Mouse (Mus musculus) midbrain, postnatal 0 days (tissue): ENCODE measurements around the gene Hbq1b. TPM values are rescaled to one million over a fixed set of nuclear protein-coding genes. Genes with fewer than 3 reads are reported as not detected.

Experiments
- ATAC-seq: fragments of 200-750 bp; cut with Nextera tagmentation; 2 replicates; pipeline ENCODE4 v1.8.0; 2017; ENCODE audit warnings: moderate number of reproducible peaks, mild to moderate bottlenecking, moderate TSS enrichment, moderate library complexity; ENCODE audit not compliant: low FRiP score
- DNase-seq: peaks from one replicate; pipeline ENCODE4 v3.0.0-alpha.2; 2015; ENCODE audit warnings: low spot score
- H3K27ac ChIP-seq: fragments of 300-500 bp; sonication (generic); 2 replicates; pipeline ENCODE4 v1.5.1; 2014; ENCODE audit warnings: low read depth, mild to moderate bottlenecking, low read length, mixed read lengths
- H3K27me3 ChIP-seq: fragments of 300-500 bp; sonication (generic); 2 replicates; pipeline ENCODE4 v1.6.1; 2014; ENCODE audit warnings: low read length, control low read depth, mixed read lengths; ENCODE audit not compliant: insufficient read depth
- H3K36me3 ChIP-seq: fragments of 300-500 bp; sonication (generic); 2 replicates; pipeline ENCODE4 v1.6.1; 2014; ENCODE audit warnings: low read length, control low read depth, mixed read lengths; ENCODE audit not compliant: insufficient read depth
- H3K4me1 ChIP-seq: fragments of 300-500 bp; sonication (generic); 2 replicates; pipeline ENCODE4 v1.6.1; 2014; ENCODE audit warnings: mild to moderate bottlenecking, control low read depth, antibody characterized with exemption, low read length, mixed read lengths; ENCODE audit not compliant: insufficient read depth
- H3K4me2 ChIP-seq: fragments of 300-500 bp; sonication (generic); 2 replicates; pipeline ENCODE4 v1.6.1; 2014; ENCODE audit warnings: low read depth, mild to moderate bottlenecking, low read length, mixed read lengths; ENCODE audit not compliant: poor library complexity, severe bottlenecking
- H3K4me3 ChIP-seq: fragments of 300-500 bp; sonication (generic); 2 replicates; pipeline ENCODE4 v1.5.1; 2014; ENCODE audit warnings: low read depth, mild to moderate bottlenecking, low read length, moderate library complexity
- H3K9ac ChIP-seq: fragments of 300-500 bp; sonication (generic); replicated peaks from 2 replicates; pipeline ENCODE4 v1.6.1; 2014; ENCODE audit warnings: mild to moderate bottlenecking, low read length, moderate library complexity, mixed read lengths; ENCODE audit not compliant: poor library complexity, severe bottlenecking
- H3K9me3 ChIP-seq: fragments of 300-500 bp; sonication (generic); 2 replicates; pipeline ENCODE4 v1.6.1; 2016; ENCODE audit warnings: low read length, control low read depth
- CTCF ChIP-seq: IDR thresholded peaks from 2 replicates; pipeline ENCODE4 v1.5.1; 2016; ENCODE audit warnings: antibody characterized with exemption, mild to moderate bottlenecking
- WGBS: fragments of 180-500 bp; shearing (Covaris S2); extraction: QIAGEN DNeasy Blood & Tissue Kit; methylation state at CpG from one replicate; pipeline ENCODE4 v1.1.7; 2014; 5-methylcytosine and 5-hydroxymethylcytosine counted together
- polyA plus RNA-seq: library from polyadenylated mRNA; unstranded; fragments of >200 nt; fragmentation: Nextera tagmentation; extraction: Ambion mirVana; gene quantifications from 2 replicates; pipeline ENCODE4 v1.2.1, GENCODE M21; 2015
- total RNA-seq: library from RNA; depleted of rRNA; stranded (reverse); fragments of >200 nt; gene quantifications from 2 replicates; pipeline ENCODE4 v1.2.3, GENCODE M21; 2014

Gene Hbq1b
- total and polyA plus RNA-seq, 2 experiments from 2014 or later = 1.9 to 5.9 TPM

DNA sequence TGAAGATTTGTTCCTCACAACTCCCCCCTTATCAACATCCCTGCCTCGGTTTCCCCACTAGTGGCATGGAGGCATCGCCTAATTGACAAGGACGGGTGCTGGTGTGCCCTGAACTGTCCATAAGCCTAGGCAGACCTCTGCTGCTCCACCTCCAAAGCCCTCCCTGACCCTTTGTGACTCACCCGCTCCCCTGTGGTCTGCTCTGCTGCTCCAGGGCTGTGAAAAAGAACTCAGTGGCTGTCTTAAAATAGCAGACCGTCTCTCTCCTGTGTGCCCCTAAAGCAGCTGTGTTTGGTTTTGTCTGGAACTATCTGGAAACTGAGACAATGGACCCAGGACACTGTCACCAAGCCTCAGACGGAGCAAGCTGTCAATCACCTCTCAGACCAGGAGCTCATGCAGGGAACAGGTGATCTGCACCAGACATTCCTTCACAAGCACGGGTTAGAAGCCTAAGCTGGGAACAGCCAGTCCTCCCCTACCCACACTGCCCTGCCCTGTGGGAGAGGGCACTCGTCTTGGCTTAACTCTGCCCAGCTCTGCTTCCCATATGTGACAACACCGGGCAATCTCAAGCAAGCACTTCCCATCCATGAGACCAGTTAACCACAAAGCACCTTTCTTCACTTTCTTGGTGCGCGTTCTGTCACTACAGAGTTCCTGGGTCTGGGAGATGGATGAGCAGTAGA, 33.9 kb downstream of the Hbq1b start:
- Histone ChIP-seq H3K36me3 (no peaks in the 10 kb centered on the region), H3K9me3 (no peaks in the 10 kb centered on the region), H3K4me3 (no peak overlapping the region), H3K9ac (no peak overlapping the region), H3K4me1 (no peaks in the 10 kb centered on the region), H3K27me3 (no peaks in the 10 kb centered on the region), H3K27ac (no peak overlapping the region), H3K4me2 (no peak overlapping the region)
- no peak for TF ChIP-seq CTCF
- DNase-seq = no peak
- ATAC-seq = no peak
- 60% methylated on average over 11 of the region's 11 CpGs for WGBS

DNA sequence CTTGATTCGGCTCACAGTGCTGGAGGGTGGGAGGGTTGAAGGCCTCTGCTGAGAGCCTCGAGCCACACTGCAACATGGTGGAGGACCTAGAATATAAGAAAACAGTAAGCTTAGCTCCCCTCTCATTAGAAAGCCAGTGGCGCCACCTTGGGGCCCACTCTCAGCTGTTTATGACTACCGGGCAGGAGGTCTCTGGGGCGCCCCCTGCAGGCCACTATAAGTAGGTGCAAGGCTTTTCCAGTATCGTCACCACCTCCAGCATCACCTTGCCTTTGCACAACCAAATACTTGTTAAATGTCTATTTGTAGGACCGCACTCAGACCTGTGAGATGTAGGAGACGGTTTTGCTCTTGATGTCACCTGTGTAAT, 34.4 kb downstream of the Hbq1b start:
- no peaks in the 10 kb centered on the region for H3K4me1 ChIP-seq
- H3K36me3 ChIP-seq = no peaks in the 10 kb centered on the region
- no peak overlapping the region for H3K9ac ChIP-seq
- H3K27me3 ChIP-seq = no peaks in the 10 kb centered on the region
- no peak overlapping the region for H3K27ac ChIP-seq
- no peak for ATAC-seq
- no peak overlapping the region for H3K4me2 ChIP-seq
- DNase-seq = peak; percentile 75
- no peak overlapping the region for H3K4me3 ChIP-seq
- 43% methylated on average over 8 of the region's 8 CpGs for WGBS
- H3K9me3 ChIP-seq = no peaks in the 10 kb centered on the region
- TF ChIP-seq CTCF = peak; percentile 79

DNA sequence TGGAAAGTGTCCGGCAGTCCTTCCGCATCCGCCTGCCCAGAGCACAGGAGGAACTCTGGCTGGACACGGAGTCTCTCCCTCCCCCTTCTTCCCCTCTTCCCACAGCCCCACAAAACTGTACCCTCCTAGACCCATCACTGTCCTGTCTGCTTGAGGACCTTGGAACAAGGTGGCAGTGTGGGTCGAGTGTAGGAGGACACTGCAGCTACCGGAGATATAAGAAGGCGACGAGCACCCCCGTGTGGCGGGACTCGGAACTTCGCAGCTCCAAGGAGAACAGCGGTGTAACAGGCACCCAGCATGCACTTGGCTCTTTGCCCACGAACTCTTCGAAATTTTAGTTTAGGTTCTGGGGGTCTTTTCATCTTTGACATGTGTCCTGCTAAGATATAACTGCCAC, 37.8 kb downstream of the Hbq1b start:
- ATAC-seq = peak; percentile 84
- TF ChIP-seq CTCF = peak; percentile 91
- DNase-seq = peak; percentile 91
- no peak overlapping the region for H3K27ac ChIP-seq
- 12% methylated on average over 15 of the region's 15 CpGs for WGBS
- H3K27me3 ChIP-seq = no peaks in the 10 kb centered on the region
- no peaks in the 10 kb centered on the region for H3K9me3 ChIP-seq
- H3K4me3 ChIP-seq = no peak overlapping the region
- no peaks in the 10 kb centered on the region for H3K36me3 ChIP-seq
- H3K4me1 ChIP-seq = no peaks in the 10 kb centered on the region
- H3K4me2 ChIP-seq = no peak overlapping the region; the same call in 1 of the 2 replicates
- no peak overlapping the region for H3K9ac ChIP-seq

DNA sequence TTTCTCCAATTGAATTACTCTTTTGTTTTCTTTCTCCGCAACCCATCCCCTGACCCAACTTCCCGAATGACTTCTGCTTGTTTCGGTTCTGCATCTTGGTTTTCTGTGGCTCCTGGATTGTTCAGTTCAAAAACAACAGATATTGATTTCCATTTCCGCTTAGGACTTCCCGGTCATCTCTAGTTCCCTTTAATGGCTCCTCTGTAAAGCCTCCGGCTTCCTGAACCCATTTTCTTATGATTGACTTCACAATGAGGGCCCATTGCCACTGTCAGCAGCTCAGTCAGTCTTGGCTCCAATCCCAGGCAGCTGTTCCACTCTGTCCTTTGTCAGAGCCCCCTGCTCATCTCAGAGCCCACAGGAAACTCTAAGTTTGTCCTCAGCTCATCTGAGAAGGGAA, 44.3 kb downstream of the Hbq1b start:
- ATAC-seq = no peak
- 48% methylated on average over 6 of the region's 6 CpGs for WGBS
- TF ChIP-seq CTCF = no peak
- H3K9me3 ChIP-seq = no peaks in the 10 kb centered on the region
- peak; percentile 57 for DNase-seq
- no peak overlapping the region for H3K4me2 ChIP-seq
- no peak overlapping the region for H3K27ac ChIP-seq
- no peak overlapping the region for H3K9ac ChIP-seq
- no peaks in the 10 kb centered on the region for H3K36me3 ChIP-seq
- no peaks in the 10 kb centered on the region for H3K27me3 ChIP-seq
- no peak overlapping the region for H3K4me3 ChIP-seq
- no peaks in the 10 kb centered on the region for H3K4me1 ChIP-seq

DNA sequence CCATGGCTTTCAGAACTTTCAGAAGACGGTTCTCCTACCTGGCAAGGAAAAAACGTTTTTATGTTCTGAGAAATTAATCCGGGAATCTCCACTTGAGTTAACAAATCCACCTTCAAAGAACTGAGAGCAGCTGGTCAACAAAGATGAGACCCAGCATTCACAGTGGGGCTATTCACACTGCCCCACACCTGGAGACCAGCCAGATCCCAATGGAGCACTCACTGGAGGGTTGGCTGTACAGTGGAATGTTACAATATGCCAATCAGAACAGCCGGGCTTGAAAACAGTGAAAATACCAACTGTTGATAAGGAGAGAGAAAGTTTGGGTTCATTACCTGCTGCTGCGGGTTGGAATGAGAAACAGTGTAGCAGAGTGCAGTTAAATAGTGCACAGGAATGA, 45.1 kb downstream of the Hbq1b start:
- no peaks in the 10 kb centered on the region for H3K9me3 ChIP-seq
- no peaks in the 10 kb centered on the region for H3K36me3 ChIP-seq
- H3K9ac ChIP-seq = no peak overlapping the region
- 60% methylated on average over 5 of the region's 5 CpGs for WGBS
- H3K27me3 ChIP-seq = no peaks in the 10 kb centered on the region
- no peak overlapping the region for H3K4me3 ChIP-seq
- no peaks in the 10 kb centered on the region for H3K4me1 ChIP-seq
- H3K4me2 ChIP-seq = no peak overlapping the region
- ATAC-seq (no peak), DNase-seq (peak; percentile 37)
- TF ChIP-seq CTCF = no peak
- no peak overlapping the region for H3K27ac ChIP-seq

DNA sequence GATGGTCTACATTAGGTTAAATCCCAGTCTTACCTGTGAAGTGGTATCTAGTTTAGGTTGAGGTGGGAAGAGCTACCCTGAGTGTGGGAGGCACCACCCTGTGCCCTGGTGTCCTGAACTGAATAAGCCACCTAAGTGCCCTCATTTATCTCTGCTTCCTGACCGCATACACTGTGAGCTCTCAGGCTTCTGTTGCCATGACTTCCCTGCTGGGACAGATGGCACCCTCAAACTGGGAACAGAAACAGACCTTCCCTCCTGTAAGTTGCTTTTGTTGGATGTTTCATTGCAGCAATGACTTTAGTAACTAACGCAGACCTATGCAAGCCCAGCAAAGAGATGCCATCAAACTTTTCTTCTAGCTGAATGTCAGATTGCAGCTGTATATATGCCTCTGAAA, 46.5 kb downstream of the Hbq1b start:
- H3K9me3 ChIP-seq = no peaks in the 10 kb centered on the region
- H3K9ac ChIP-seq = no peak overlapping the region
- H3K36me3 ChIP-seq = no peaks in the 10 kb centered on the region
- no peak for DNase-seq
- H3K4me3 ChIP-seq = no peak overlapping the region
- 76% methylated on average over 2 of the region's 2 CpGs for WGBS
- H3K4me2 ChIP-seq = no peak overlapping the region
- H3K4me1 ChIP-seq = no peaks in the 10 kb centered on the region
- H3K27me3 ChIP-seq = no peaks in the 10 kb centered on the region
- no peak for TF ChIP-seq CTCF
- H3K27ac ChIP-seq = no peak overlapping the region
- ATAC-seq = no peak
